Mouse (Mus musculus): Measurements from ENCODE around the gene Rbm18. TPM values are rescaled to one million over a fixed set of nuclear protein-coding genes. Genes with fewer than 3 reads are reported as not detected.

Rbm18 gene
- polyA plus RNA-seq, 1 experiment from 2014 or later = 28.9 TPM

DNA sequence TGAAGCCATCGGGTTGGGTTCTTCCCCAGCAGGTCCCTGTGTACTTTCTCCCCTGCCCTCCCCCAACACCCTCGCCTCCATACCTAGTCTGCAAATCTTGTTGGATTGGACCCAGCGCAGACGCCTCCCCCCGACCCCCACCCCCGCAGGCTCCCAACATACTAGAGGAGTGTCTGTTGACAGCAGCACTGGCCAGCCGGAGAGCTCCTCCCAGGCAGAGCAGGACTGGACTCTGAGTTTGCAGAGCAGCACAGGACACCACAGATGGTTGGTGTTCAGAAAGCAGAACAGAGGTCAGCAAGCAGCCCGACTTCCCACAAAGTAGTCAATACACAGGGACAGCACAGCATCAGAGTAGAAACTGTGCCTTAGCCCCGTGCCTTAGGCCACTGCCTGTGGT lies 55.1 kb downstream of the Rbm18 start:
- Histone ChIP-seq H3K4me1 (replicated peaks; ENCODE audit: control insufficient read depth, insufficient read depth, low read length) (no peaks in the 10 kb centered on the region), H3K27ac (ENCODE audit: low read depth, low read length) (no peak overlapping the region)

DNA sequence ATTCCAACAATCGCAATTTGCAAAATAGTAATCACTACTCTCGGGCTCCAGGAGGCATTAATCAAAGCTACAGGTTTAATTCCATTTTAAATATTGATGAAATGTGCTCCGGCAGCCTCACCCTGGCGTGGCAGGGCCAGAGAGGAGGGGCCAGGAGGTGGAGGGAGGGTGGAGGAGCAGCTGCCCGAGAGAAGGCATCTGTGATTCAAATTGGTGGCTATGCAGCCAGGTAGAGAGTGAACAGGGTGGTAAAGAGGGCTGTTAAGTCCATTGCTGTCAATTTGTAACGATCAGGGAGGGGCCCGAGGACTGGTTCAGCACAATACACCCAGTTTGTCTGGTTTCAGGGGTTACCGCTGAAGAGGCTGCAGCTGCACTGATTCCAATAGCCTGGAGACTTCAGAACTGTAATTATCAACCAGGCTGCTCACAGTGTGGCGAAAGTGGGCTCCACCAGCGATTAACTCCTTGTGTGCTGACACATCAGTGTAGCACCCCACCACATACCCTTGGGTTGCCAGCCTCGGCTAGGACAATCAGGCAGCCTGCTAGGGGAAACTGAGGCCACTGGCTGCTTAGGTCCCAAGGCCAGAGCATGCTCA lies 59.3 kb downstream of the Rbm18 start:
- no peak for TF ChIP-seq CTCF (IDR thresholded peaks at IDR 0.05; ENCODE audit: low read depth)
- Histone ChIP-seq H3K9ac (ENCODE audit: low read depth, low read length) (no peak overlapping the region), H3K4me2 (replicated peaks; ENCODE audit: low read depth) (no peak overlapping the region), H3K4me1 (replicated peaks; ENCODE audit: control insufficient read depth, insufficient read depth, low read length) (no peaks in the 10 kb centered on the region), H3K27me3 (replicated peaks; ENCODE audit: control insufficient read depth, insufficient read depth, low read length) (peaks cover 4% of the 10 kb centered on the region; the same call in 1 of the 2 replicates), H3K36me3 (ENCODE audit: control insufficient read depth, insufficient read depth) (no peaks in the 10 kb centered on the region), H3K9me3 (ENCODE audit: control insufficient read depth) (no peaks in the 10 kb centered on the region), H3K4me3 (ENCODE audit: low read depth, low read length) (no peak overlapping the region), H3K27ac (ENCODE audit: low read depth, low read length) (no peak overlapping the region)
- ATAC-seq = no peak
- 18% methylated on average over 11 of the region's 11 CpGs for WGBS

More for the DNA sequence above, 55.1 kb downstream of the Rbm18 start:
- no peak overlapping the region for H3K4me3 ChIP-seq (ENCODE audit: low read depth, low read length)
- ATAC-seq = no peak
- 16% methylated on average over 9 of the region's 9 CpGs for WGBS
- H3K9me3 ChIP-seq (ENCODE audit: control insufficient read depth) = no peaks in the 10 kb centered on the region
- H3K9ac ChIP-seq (ENCODE audit: low read depth, low read length) = no peak overlapping the region
- H3K4me2 ChIP-seq (replicated peaks; ENCODE audit: low read depth) = no peak overlapping the region
- H3K27me3 ChIP-seq (replicated peaks; ENCODE audit: control insufficient read depth, insufficient read depth, low read length) = peaks cover 6% of the 10 kb centered on the region; the same call in 1 of the 2 replicates
- no peak for TF ChIP-seq CTCF (IDR thresholded peaks at IDR 0.05; ENCODE audit: low read depth)
- H3K36me3 ChIP-seq (ENCODE audit: control insufficient read depth, insufficient read depth) = no peaks in the 10 kb centered on the region

DNA sequence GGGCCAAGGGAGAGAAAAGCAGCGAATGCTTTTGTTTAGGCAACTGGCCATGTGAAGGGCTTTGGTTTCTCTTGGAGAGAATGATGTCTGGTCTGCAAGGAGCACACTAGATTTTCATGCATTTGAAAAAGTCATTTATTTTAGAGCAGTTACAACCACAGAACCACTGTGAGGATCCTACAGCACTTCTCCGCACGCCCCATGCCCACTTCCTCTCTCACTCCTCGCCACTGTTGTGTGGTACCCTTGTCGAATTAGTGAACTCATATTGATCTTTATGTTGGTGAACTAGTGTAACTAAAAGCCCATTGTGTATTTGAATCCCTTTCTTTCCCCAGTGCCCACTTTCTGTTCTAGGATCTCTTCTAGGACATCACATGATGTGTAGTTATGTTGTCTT lies 61.4 kb downstream of the Rbm18 start:
- H3K9me3 ChIP-seq (ENCODE audit: control insufficient read depth) = no peaks in the 10 kb centered on the region
- H3K4me1 ChIP-seq (replicated peaks; ENCODE audit: control insufficient read depth, insufficient read depth, low read length) = no peaks in the 10 kb centered on the region
- H3K27me3 ChIP-seq (replicated peaks; ENCODE audit: control insufficient read depth, insufficient read depth, low read length) = peaks cover 4% of the 10 kb centered on the region; the same call in 1 of the 2 replicates
- no peaks in the 10 kb centered on the region for H3K36me3 ChIP-seq (ENCODE audit: control insufficient read depth, insufficient read depth)
- ATAC-seq = no peak
- no peak overlapping the region for H3K9ac ChIP-seq (ENCODE audit: low read depth, low read length)
- H3K4me2 ChIP-seq (replicated peaks; ENCODE audit: low read depth) = no peak overlapping the region
- TF ChIP-seq CTCF (IDR thresholded peaks at IDR 0.05; ENCODE audit: low read depth) = no peak
- H3K4me3 ChIP-seq (ENCODE audit: low read depth, low read length) = no peak overlapping the region
- H3K27ac ChIP-seq (ENCODE audit: low read depth, low read length) = no peak overlapping the region
- 87% methylated on average over 5 of the region's 5 CpGs for WGBS

DNA sequence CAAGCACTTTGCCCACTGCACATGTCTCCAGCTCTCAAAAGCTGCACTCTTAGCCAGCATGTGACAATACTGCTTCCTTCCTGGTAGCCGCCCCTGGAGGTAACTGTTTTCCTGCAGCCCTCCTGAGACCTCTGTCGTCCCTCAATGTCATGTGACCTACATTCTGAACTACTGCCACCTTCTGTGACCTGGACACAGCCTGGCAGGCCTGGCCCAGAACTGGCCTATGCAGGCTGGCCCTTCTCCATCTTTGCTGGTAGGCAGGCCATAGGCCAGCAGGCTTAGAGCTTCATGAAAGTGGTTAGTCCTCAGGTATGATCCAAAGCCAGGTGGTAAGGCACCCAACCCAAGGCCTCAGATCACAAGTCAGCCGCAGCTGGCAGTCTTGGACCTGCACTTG lies 62.8 kb downstream of the Rbm18 start:
- Histone ChIP-seq H3K36me3 (ENCODE audit: control insufficient read depth, insufficient read depth) (no peaks in the 10 kb centered on the region), H3K9ac (ENCODE audit: low read depth, low read length) (no peak overlapping the region), H3K27ac (ENCODE audit: low read depth, low read length) (no peak overlapping the region), H3K27me3 (replicated peaks; ENCODE audit: control insufficient read depth, insufficient read depth, low read length) (peaks cover 4% of the 10 kb centered on the region; the same call in 1 of the 2 replicates), H3K9me3 (ENCODE audit: control insufficient read depth) (no peaks in the 10 kb centered on the region), H3K4me2 (replicated peaks; ENCODE audit: low read depth) (no peak overlapping the region), H3K4me1 (replicated peaks; ENCODE audit: control insufficient read depth, insufficient read depth, low read length) (no peaks in the 10 kb centered on the region), H3K4me3 (ENCODE audit: low read depth, low read length) (no peak overlapping the region)
- ATAC-seq = no peak
- 56% methylated on average over 3 of the region's 3 CpGs for WGBS
- no peak for TF ChIP-seq CTCF (IDR thresholded peaks at IDR 0.05; ENCODE audit: low read depth)

DNA sequence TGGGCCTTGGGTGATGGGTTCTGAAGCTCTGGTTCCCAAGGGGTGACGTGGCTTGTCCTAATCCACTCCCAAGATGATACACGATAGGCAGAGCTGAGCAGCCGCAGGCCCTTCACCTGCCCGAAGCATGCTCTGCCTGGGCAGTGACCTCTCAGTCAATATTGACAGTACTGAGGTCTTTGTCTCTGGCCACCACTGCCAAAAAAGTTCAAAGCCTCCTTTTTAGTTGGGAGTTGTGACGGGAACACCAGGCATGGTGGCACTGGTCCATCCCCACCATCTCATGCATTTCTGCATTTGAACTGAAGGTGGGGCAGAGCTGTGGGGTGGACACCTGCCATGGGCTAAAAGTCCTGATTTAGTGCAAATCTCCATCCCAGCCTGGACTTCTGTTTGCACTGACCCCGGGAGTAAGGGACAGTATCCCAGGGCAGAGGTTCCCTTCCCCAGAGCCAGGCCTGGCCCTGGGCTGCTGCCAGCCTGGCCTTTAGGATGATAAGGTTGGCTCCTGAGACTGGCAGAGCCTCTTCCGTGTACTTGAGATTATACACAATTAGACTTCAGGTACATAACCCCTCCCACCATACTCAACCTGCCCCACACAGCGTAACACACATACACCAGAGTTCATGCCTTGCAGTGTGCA lies 64.8 kb downstream of the Rbm18 start:
- no peak overlapping the region for H3K4me3 ChIP-seq (ENCODE audit: low read depth, low read length)
- ATAC-seq = no peak
- H3K4me2 ChIP-seq (replicated peaks; ENCODE audit: low read depth) = no peak overlapping the region
- H3K9me3 ChIP-seq (ENCODE audit: control insufficient read depth) = no peaks in the 10 kb centered on the region
- no peak overlapping the region for H3K27ac ChIP-seq (ENCODE audit: low read depth, low read length)
- H3K9ac ChIP-seq (ENCODE audit: low read depth, low read length) = no peak overlapping the region
- no peak for TF ChIP-seq CTCF (IDR thresholded peaks at IDR 0.05; ENCODE audit: low read depth)
- no peaks in the 10 kb centered on the region for H3K36me3 ChIP-seq (ENCODE audit: control insufficient read depth, insufficient read depth)
- 52% methylated on average over 8 of the region's 8 CpGs for WGBS
- H3K4me1 ChIP-seq (replicated peaks; ENCODE audit: control insufficient read depth, insufficient read depth, low read length) = no peaks in the 10 kb centered on the region
- H3K27me3 ChIP-seq (replicated peaks; ENCODE audit: control insufficient read depth, insufficient read depth, low read length) = 0 out of 2 replicates have a peak, but pooled peaks cover 4% of the 10 kb centered on the region

DNA sequence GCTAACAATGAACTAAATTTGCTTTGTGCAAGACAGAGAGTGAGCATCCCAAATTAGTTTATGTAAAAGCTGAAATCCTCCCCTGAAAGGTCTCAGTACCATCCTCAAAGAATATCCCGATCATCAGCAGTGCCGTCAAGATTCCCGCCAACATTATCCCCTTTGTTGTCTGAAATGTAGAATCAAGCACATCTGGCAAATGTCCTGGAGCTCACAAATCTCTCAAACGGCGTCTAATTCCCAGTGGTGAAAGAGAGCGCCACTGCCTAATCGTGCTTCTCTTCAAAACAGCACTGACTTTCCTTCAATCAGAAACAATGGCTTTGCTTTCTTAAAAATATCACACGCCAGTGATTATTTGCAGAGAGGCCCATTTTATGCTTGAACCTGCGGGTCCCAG lies 69.4 kb downstream of the Rbm18 start:
- no peak for ATAC-seq
- no peaks in the 10 kb centered on the region for H3K4me1 ChIP-seq (replicated peaks; ENCODE audit: control insufficient read depth, insufficient read depth, low read length)
- H3K27me3 ChIP-seq (replicated peaks; ENCODE audit: control insufficient read depth, insufficient read depth, low read length) = no peaks in the 10 kb centered on the region
- no peaks in the 10 kb centered on the region for H3K9me3 ChIP-seq (ENCODE audit: control insufficient read depth)
- TF ChIP-seq CTCF (IDR thresholded peaks at IDR 0.05; ENCODE audit: low read depth) = no peak
- H3K9ac ChIP-seq (ENCODE audit: low read depth, low read length) = no peak overlapping the region
- WGBS = 67% methylated on average over 9 of the region's 9 CpGs
- H3K36me3 ChIP-seq (ENCODE audit: control insufficient read depth, insufficient read depth) = no peaks in the 10 kb centered on the region
- H3K27ac ChIP-seq (ENCODE audit: low read depth, low read length) = no peak overlapping the region
- no peak overlapping the region for H3K4me2 ChIP-seq (replicated peaks; ENCODE audit: low read depth)
- H3K4me3 ChIP-seq (ENCODE audit: low read depth, low read length) = no peak overlapping the region

Other genes starting within 250 kb of the Rbm18 start
- gene Ttll11, start 156.9 kb downstream of the Rbm18 start, polyA plus RNA-seq (2015; fragmentation: Nextera tagmentation; extraction: Ambion mirVana) = 0.38 and 0.44 TPM in 2 replicates
- gene Ndufa8, start 87.4 kb downstream of the Rbm18 start, polyA plus RNA-seq (2015; fragmentation: Nextera tagmentation; extraction: Ambion mirVana) = 343 and 361 TPM in 2 replicates
- gene Morn5, start 87.3 kb downstream of the Rbm18 start, polyA plus RNA-seq (2015; fragmentation: Nextera tagmentation; extraction: Ambion mirVana) = not detected in 2 replicates
- gene Lhx6, start 31.4 kb downstream of the Rbm18 start, polyA plus RNA-seq (2015; fragmentation: Nextera tagmentation; extraction: Ambion mirVana) = 0.58 and 0.61 TPM in 2 replicates
- gene Mrrf, start 384 bp downstream of the Rbm18 start, polyA plus RNA-seq (2015; fragmentation: Nextera tagmentation; extraction: Ambion mirVana) = 17.3 and 20.4 TPM in 2 replicates
- 29.5 and 31.0 TPM in 2 replicates for gene Ptgs1, start 93.7 kb upstream of the Rbm18 start, polyA plus RNA-seq (2015; fragmentation: Nextera tagmentation; extraction: Ambion mirVana)
- gene Olfr338, start 236.7 kb upstream of the Rbm18 start, polyA plus RNA-seq (2015; fragmentation: Nextera tagmentation; extraction: Ambion mirVana) = not detected in 2 replicates

Data from intestine, postnatal 0 days (tissue).